Mouse (Mus musculus): ENCODE data around the gene 1190007I07Rik. TPM values are rescaled to one million over a fixed set of nuclear protein-coding genes. Genes with fewer than 3 reads are reported as not detected.

Gene 1190007I07Rik
- 24.4 and 26.8 TPM in 2 replicates for polyA plus RNA-seq (2012; rRNA removed)

DNA sequence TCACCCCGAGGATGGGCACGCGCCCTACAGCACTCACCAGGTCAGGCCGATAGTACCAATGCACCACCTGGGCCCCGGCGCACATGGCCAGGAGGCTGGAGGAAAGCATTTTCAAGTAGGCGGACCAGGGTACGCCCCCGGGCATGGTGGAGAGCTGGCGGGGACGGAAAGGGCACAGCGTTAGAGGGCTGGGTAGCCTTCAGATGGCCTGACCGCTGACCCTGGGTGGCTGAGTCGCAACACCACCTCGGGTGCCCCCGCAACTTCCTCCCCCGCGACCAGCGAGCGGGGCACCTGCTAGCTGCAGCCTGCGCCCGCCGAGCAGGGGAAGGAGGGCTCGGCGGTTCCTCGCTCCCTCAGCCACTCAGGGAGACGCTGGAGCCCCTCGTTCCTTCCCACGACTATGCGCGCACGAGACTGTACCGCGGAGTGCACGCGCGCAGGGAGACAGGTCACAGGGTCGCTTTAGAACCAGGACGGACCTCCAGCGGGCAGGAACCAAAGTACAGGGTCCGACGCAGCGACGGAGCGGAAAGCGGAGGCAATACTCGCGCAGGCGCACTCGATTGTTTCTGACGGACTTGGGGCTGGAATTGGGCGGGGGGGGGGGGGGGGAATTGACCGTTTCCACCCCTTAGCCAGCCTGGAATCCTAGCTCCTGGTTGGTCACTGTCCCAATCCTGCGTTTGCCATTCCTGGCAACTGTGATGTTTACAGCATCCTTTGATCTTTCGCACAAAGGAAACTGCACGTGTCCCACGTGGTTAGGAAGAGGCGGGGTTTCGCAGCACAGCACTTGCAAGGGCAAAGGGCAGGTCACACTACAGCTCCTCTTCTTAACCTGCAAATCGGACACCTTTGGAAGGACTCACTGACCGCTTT is at the start of gene 1190007I07Rik:
Gene 1190007I07Rik, minus strand, starts transcription at position 558 of the 882 bp plus-strand sequence.

GRCm38 (mm10) chr10:82629586-82630255 is 6.7 kb upstream of the 1190007I07Rik start, which contains the start of gene Tdg:
TSS of gene Tdg (plus strand) at chr10:82629828.

Other genes with a start within 250 kb of the 1190007I07Rik start
- gene Gm1553, start 130.6 kb downstream of the 1190007I07Rik start, polyA plus RNA-seq (2012; rRNA removed): not detected in 2 replicates
- 20.5 and 23.7 TPM in 2 replicates for gene Tdg, start 6.6 kb upstream of the 1190007I07Rik start, polyA plus RNA-seq (2012; rRNA removed)
- gene Glt8d2, start 67.4 kb upstream of the 1190007I07Rik start, polyA plus RNA-seq (2012; rRNA removed): 0.24 and 0.49 TPM in 2 replicates
- 5.9 and 6.9 TPM in 2 replicates for gene Hcfc2, start 72.9 kb upstream of the 1190007I07Rik start, polyA plus RNA-seq (2012; rRNA removed)
- 23.3 and 25.4 TPM in 2 replicates for gene Nfyb, start 140.9 kb upstream of the 1190007I07Rik start, polyA plus RNA-seq (2012; rRNA removed)
- 27.8 and 36.7 TPM in 2 replicates for gene Txnrd1, start 210.7 kb upstream of the 1190007I07Rik start, polyA plus RNA-seq (2012; rRNA removed)
- gene Eid3, start 243.4 kb upstream of the 1190007I07Rik start, polyA plus RNA-seq (2012; rRNA removed): 0.36 and 0.51 TPM in 2 replicates

All from liver, embryonic 14 days (tissue).